9 mouse cellular contexts compared by ENCODE assay signal in genomic region chr19:26844813-26845212, GRCm38 (mm10). TPM values are rescaled to one million over a fixed set of nuclear protein-coding genes. Genes with fewer than 3 reads are reported as not detected.
DNase-seq lines count a peak whose midpoint lies in the region; ATAC-seq lines count a peak whose summit lies in the region.
"Had no signal": no experiment of that assay in that cellular context is flagged by ENCODE, and none has a peak within 500 bp of the region (broad histone marks: within the 10 kb centered on the region; RNA-seq: fewer than 3 reads in every experiment).

No protein-coding gene starts in this region.

- H3K4me2 ChIP-seq in kidney, embryonic 14.5 days (replicated peaks; ENCODE audit: low read depth, low read length) = peak overlapping the region; percentile 61
- peak overlapping the region; percentile 30 for H3K4me2 ChIP-seq in embryonic facial prominence, embryonic 11.5 days (ENCODE audit: low read depth, low read length)
- H3K4me2 ChIP-seq in hindbrain, embryonic 15.5 days = peak overlapping the region; percentile 70
- H3K4me2 ChIP-seq in midbrain, embryonic 15.5 days = peak overlapping the region; percentile 57

- H3K4me1 ChIP-seq in kidney, embryonic 14.5 days (ENCODE audit: control insufficient read depth, insufficient read depth, low read length) = peaks cover 17% of the 10 kb centered on the region; the same call in 1 of the 2 replicates
- no peaks in the 10 kb centered on the region for H3K4me1 ChIP-seq in embryonic facial prominence, embryonic 11.5 days (ENCODE audit: control insufficient read depth, insufficient read depth, low read length)
- peaks cover 20% of the 10 kb centered on the region for H3K4me1 ChIP-seq in hindbrain, embryonic 15.5 days (replicated peaks)
- H3K4me1 ChIP-seq in midbrain, embryonic 15.5 days = peaks cover 19% of the 10 kb centered on the region

- no peaks in the 10 kb centered on the region for H3K36me3 ChIP-seq in kidney, embryonic 14.5 days (ENCODE audit: control insufficient read depth, insufficient read depth, low read length)
- H3K36me3 ChIP-seq in embryonic facial prominence, embryonic 11.5 days (replicated peaks; ENCODE audit: control insufficient read depth, insufficient read depth, low read depth, low read length) = no peaks in the 10 kb centered on the region
- no peaks in the 10 kb centered on the region for H3K36me3 ChIP-seq in hindbrain, embryonic 15.5 days
- H3K36me3 ChIP-seq in midbrain, embryonic 15.5 days (replicated peaks) = no peaks in the 10 kb centered on the region

- H3K4me3 ChIP-seq in kidney, embryonic 14.5 days (ENCODE audit: low read length) = peak overlapping the region; percentile 52; the same call in 1 of the 2 replicates
- peak overlapping the region; percentile 44; the same call in 1 of the 2 replicates for H3K4me3 ChIP-seq in embryonic facial prominence, embryonic 11.5 days (ENCODE audit: low read depth, low read length)
- H3K4me3 ChIP-seq in hindbrain, embryonic 15.5 days = 0 out of 2 replicates have a peak overlapping the region, but pooled peaks have one; percentile 52
- peak overlapping the region; percentile 38; the same call in 1 of the 2 replicates for H3K4me3 ChIP-seq in midbrain, embryonic 15.5 days

- 0 out of 2 replicates have a peak overlapping the region, but pooled peaks have one; percentile 68 for H3K9ac ChIP-seq in kidney, embryonic 14.5 days (ENCODE audit: low read depth, low read length)
- H3K9ac ChIP-seq in embryonic facial prominence, embryonic 11.5 days (replicated peaks; ENCODE audit: low read length) = peak overlapping the region; percentile 57; the same call in 1 of the 2 replicates
- H3K9ac ChIP-seq in hindbrain, embryonic 15.5 days = peak overlapping the region; percentile 68; the same call in 1 of the 2 replicates
- H3K9ac ChIP-seq in midbrain, embryonic 15.5 days = no peak overlapping the region

- ATAC-seq in kidney, embryonic 14.5 days (ENCODE audit: low FRiP score, low TSS enrichment) = peak; percentile 71
- peak; percentile 65 for ATAC-seq in embryonic facial prominence, embryonic 11.5 days (replicated peaks; ENCODE audit: insufficient number of reproducible peaks, low FRiP score, low TSS enrichment, low read depth)
- ATAC-seq in hindbrain, embryonic 15.5 days (ENCODE audit: low FRiP score, low read depth) = peak; percentile 83
- peak; percentile 76 for ATAC-seq in midbrain, embryonic 15.5 days (replicated peaks)

- WGBS in kidney, embryonic 14.5 days = 13% methylated on average over 8 of the region's 8 CpGs
- 13% methylated on average over 8 of the region's 8 CpGs for WGBS in embryonic facial prominence, embryonic 11.5 days
- 3% methylated on average over 8 of the region's 8 CpGs for WGBS in hindbrain, embryonic 15.5 days
- 6% methylated on average over 8 of the region's 8 CpGs for WGBS in midbrain, embryonic 15.5 days

- no peak for DNase-seq in kidney, postnatal 25 days
- DNase-seq in embryonic facial prominence, embryonic 11.5 days (ENCODE audit: low spot score) = peak; percentile 46
- no peak for DNase-seq in urinary bladder, postnatal 14 days (ENCODE audit: low spot score)
- no peak for DNase-seq in spleen, postnatal 4 days (ENCODE audit: low spot score in 2 of 2)
- no peak for DNase-seq in lung, postnatal 36 days

- H3K9me3 ChIP-seq in kidney, embryonic 14.5 days (ENCODE audit: control insufficient read depth, low read length) = no peaks in the 10 kb centered on the region
- no peaks in the 10 kb centered on the region for H3K9me3 ChIP-seq in embryonic facial prominence, embryonic 11.5 days (replicated peaks; ENCODE audit: control insufficient read depth, low read length)
- no peaks in the 10 kb centered on the region for H3K9me3 ChIP-seq in hindbrain, embryonic 15.5 days
- H3K9me3 ChIP-seq in midbrain, embryonic 15.5 days = no peaks in the 10 kb centered on the region

- H3K27ac ChIP-seq in kidney, embryonic 14.5 days (ENCODE audit: low read depth, low read length) = peak overlapping the region; percentile 75; the same call in 1 of the 2 replicates
- 0 out of 2 replicates have a peak overlapping the region, but pooled peaks have one; percentile 77 for H3K27ac ChIP-seq in embryonic facial prominence, embryonic 11.5 days (replicated peaks; ENCODE audit: low read depth, low read length)
- H3K27ac ChIP-seq in hindbrain, embryonic 15.5 days (replicated peaks) = peak overlapping the region; percentile 98
- H3K27ac ChIP-seq in midbrain, embryonic 15.5 days = peak overlapping the region; percentile 93

- no peaks in the 10 kb centered on the region for H3K27me3 ChIP-seq in kidney, embryonic 14.5 days (ENCODE audit: control insufficient read depth, insufficient read depth, low read length)
- no peaks in the 10 kb centered on the region for H3K27me3 ChIP-seq in embryonic facial prominence, embryonic 11.5 days (ENCODE audit: control insufficient read depth, insufficient read depth, low read length)
- H3K27me3 ChIP-seq in hindbrain, embryonic 15.5 days = no peaks in the 10 kb centered on the region
- H3K27me3 ChIP-seq in midbrain, embryonic 15.5 days (replicated peaks) = no peaks in the 10 kb centered on the region

RNA-seq across cellular contexts. Expression of gene Gm815, which starts 40.9 kb away (rescaled TPM):
- polyA plus RNA-seq in kidney, embryonic 14.5 days (2014; fragmentation: Nextera tagmentation; extraction: Ambion mirVana) = not detected in 2 replicates
- polyA plus RNA-seq in embryonic facial prominence, embryonic 11.5 days (2014; fragmentation: Nextera tagmentation; extraction: Ambion mirVana) = not detected in 2 replicates
- not detected in 2 replicates for polyA plus RNA-seq in hindbrain, embryonic 15.5 days (2015; fragmentation: Nextera tagmentation; extraction: Ambion mirVana)
- polyA plus RNA-seq in midbrain, embryonic 15.5 days (2015; fragmentation: Nextera tagmentation; extraction: Ambion mirVana) = not detected in 2 replicates
- polyA plus RNA-seq: cerebellum, adult 2 months had no signal
